Mouse (Mus musculus) neural tube, embryonic 15.5 days (tissue): ENCODE data around the gene Slc24a5. TPM values are rescaled to one million over a fixed set of nuclear protein-coding genes. Genes with fewer than 3 reads are reported as not detected.

ENCODE experiments used
- ATAC-seq: fragments of 200-750 bp; cut with Nextera tagmentation; 2 replicates; pipeline ENCODE4 v1.8.0; 2017; ENCODE audit warnings: mild to moderate bottlenecking, moderate TSS enrichment, moderate library complexity; ENCODE audit not compliant: low FRiP score
- H3K27ac ChIP-seq: fragments of 300-500 bp; sonication (generic); replicated peaks from 2 replicates; pipeline ENCODE4 v1.5.1; 2015; ENCODE audit warnings: mild to moderate bottlenecking, inconsistent platforms
- H3K27me3 ChIP-seq: fragments of 300-500 bp; sonication (generic); replicated peaks from 2 replicates; pipeline ENCODE4 v1.6.1; 2015; ENCODE audit warnings: inconsistent platforms
- H3K36me3 ChIP-seq: fragments of 300-500 bp; sonication (generic); 2 replicates; pipeline ENCODE4 v1.6.1; 2015; ENCODE audit warnings: inconsistent platforms
- H3K4me1 ChIP-seq: fragments of 300-500 bp; sonication (generic); 2 replicates; pipeline ENCODE4 v1.6.1; 2015; ENCODE audit warnings: inconsistent platforms
- H3K4me2 ChIP-seq: fragments of 300-500 bp; sonication (generic); 2 replicates; pipeline ENCODE4 v1.6.1; 2015; ENCODE audit warnings: inconsistent platforms, mild to moderate bottlenecking, moderate library complexity
- H3K4me3 ChIP-seq: fragments of 300-500 bp; sonication (generic); replicated peaks from 2 replicates; pipeline ENCODE4 v1.5.1; 2015; ENCODE audit warnings: mild to moderate bottlenecking, inconsistent platforms
- H3K9ac ChIP-seq: fragments of 300-500 bp; sonication (generic); replicated peaks from 2 replicates; pipeline ENCODE4 v1.6.1; 2015; ENCODE audit warnings: mild to moderate bottlenecking, inconsistent platforms
- H3K9me3 ChIP-seq: fragments of 300-500 bp; sonication (generic); replicated peaks from 2 replicates; pipeline ENCODE4 v1.6.1; 2016; ENCODE audit warnings: inconsistent platforms
- WGBS: fragments of 180-500 bp; shearing (Covaris S2); methylation state at CpG from one replicate; pipeline ENCODE4 v1.1.7; 2015; ENCODE audit warnings: mixed read lengths; 5-methylcytosine and 5-hydroxymethylcytosine counted together
- polyA plus RNA-seq: library from polyadenylated mRNA; unstranded; fragments of >200 nt; fragmentation: Nextera tagmentation; extraction: Ambion mirVana; gene quantifications from 2 replicates; pipeline ENCODE4 v1.2.1, GENCODE M21; 2015

The Slc24a5 gene
- polyA plus RNA-seq = 2.7 and 5.0 TPM in 2 replicates

DNA sequence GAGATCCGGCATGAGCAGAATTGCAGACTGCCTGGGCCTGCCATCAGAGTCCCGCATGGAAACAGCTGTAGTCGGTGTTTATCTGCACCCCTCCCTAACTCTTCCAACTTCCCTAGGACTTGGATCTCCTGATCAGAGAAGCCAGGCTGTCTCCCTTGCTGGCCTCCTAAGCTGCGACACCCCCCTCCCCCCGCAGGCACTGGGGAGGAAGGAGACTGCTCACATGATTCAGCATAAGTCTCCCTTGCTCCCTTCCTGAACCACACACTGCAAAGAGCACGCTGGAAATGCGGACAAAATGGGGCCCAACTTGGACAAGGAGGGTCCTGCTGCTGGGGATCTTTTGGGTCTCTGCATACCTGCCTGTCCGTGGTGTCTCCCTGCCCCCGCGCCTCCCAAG, at the start of gene Slc24a5:
TSS of gene Slc24a5 (plus strand) at position 231 of the 400 bp plus-strand sequence.
- no peaks in the 10 kb centered on the region for H3K36me3 ChIP-seq
- H3K9ac ChIP-seq = no peak within 1 kb of the TSS
- no peak within 1 kb of the TSS for H3K27ac ChIP-seq
- no peaks in the 10 kb centered on the region for H3K4me1 ChIP-seq
- H3K9me3 ChIP-seq = no peaks in the 10 kb centered on the region
- H3K27me3 ChIP-seq = no peaks in the 10 kb centered on the region
- H3K4me3 ChIP-seq = no peak within 1 kb of the TSS
- ATAC-seq = no peak
- no peak within 1 kb of the TSS for H3K4me2 ChIP-seq
- 76% methylated on average over 10 of the region's 10 CpGs for WGBS

GRCm38 (mm10) chr2:125024386-125024785, 43.5 kb upstream of the Slc24a5 start:
- H3K4me2 ChIP-seq = no peak overlapping the region
- no peaks in the 10 kb centered on the region for H3K36me3 ChIP-seq
- H3K27me3 ChIP-seq = no peaks in the 10 kb centered on the region
- H3K4me3 ChIP-seq = no peak overlapping the region
- no peak overlapping the region; the same call in 1 of the 2 replicates for H3K27ac ChIP-seq
- no peaks in the 10 kb centered on the region for H3K4me1 ChIP-seq
- no peak overlapping the region for H3K9ac ChIP-seq
- ATAC-seq = no peak
- no peaks in the 10 kb centered on the region for H3K9me3 ChIP-seq
- WGBS = 55% methylated on average over 5 of the region's 5 CpGs

- WGBS = 78% methylated on average over 14 of the region's 14 CpGs
- Histone ChIP-seq H3K4me1 (peaks cover 4% of the 10 kb centered on the region; the same call in 1 of the 2 replicates), H3K9me3 (no peaks in the 10 kb centered on the region), H3K9ac (no peak overlapping the region), H3K36me3 (no peaks in the 10 kb centered on the region), H3K4me2 (no peak overlapping the region), H3K27me3 (no peaks in the 10 kb centered on the region), H3K27ac (no peak overlapping the region), H3K4me3 (no peak overlapping the region)
- no peak for ATAC-seq
These were observed 41.4 kb upstream of the Slc24a5 start for GRCm38 (mm10) chr2:125026358-125027000.

DNA sequence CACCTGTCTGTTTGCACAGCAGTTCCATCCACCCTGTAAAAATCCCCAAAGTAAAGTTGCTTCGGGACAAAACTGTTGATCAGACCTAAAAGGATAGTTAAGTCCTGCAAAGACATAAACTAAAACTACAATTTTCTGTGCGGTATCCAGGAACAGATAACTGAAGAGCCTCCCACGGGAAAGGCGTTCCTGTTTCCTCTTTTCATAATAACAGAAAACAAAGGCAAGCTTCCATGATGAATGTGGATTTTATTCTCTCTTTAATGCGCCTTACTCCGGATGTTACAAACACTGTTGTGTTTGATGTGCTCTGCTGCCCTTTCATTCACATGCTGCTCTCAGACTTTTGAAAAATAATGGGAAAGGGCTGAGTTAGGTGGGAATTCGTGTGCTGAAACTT, 37.3 kb upstream of the Slc24a5 start:
- ATAC-seq = no peak
- no peak overlapping the region for H3K4me2 ChIP-seq
- H3K27ac ChIP-seq = no peak overlapping the region
- 71% methylated on average over 7 of the region's 7 CpGs for WGBS
- no peaks in the 10 kb centered on the region for H3K9me3 ChIP-seq
- no peaks in the 10 kb centered on the region for H3K36me3 ChIP-seq
- H3K9ac ChIP-seq = no peak overlapping the region
- peaks cover 14% of the 10 kb centered on the region for H3K4me1 ChIP-seq
- no peaks in the 10 kb centered on the region for H3K27me3 ChIP-seq
- H3K4me3 ChIP-seq = no peak overlapping the region

GRCm38 (mm10) chr2:125031111-125031510, 36.8 kb upstream of the Slc24a5 start:
- H3K9me3 ChIP-seq = no peaks in the 10 kb centered on the region
- H3K36me3 ChIP-seq = no peaks in the 10 kb centered on the region
- H3K27ac ChIP-seq = no peak overlapping the region
- no peak for ATAC-seq
- no peak overlapping the region for H3K4me2 ChIP-seq
- no peak overlapping the region for H3K9ac ChIP-seq
- 65% methylated on average over 8 of the region's 8 CpGs for WGBS
- no peak overlapping the region for H3K4me3 ChIP-seq
- H3K4me1 ChIP-seq = peaks cover 14% of the 10 kb centered on the region
- H3K27me3 ChIP-seq = no peaks in the 10 kb centered on the region

DNA sequence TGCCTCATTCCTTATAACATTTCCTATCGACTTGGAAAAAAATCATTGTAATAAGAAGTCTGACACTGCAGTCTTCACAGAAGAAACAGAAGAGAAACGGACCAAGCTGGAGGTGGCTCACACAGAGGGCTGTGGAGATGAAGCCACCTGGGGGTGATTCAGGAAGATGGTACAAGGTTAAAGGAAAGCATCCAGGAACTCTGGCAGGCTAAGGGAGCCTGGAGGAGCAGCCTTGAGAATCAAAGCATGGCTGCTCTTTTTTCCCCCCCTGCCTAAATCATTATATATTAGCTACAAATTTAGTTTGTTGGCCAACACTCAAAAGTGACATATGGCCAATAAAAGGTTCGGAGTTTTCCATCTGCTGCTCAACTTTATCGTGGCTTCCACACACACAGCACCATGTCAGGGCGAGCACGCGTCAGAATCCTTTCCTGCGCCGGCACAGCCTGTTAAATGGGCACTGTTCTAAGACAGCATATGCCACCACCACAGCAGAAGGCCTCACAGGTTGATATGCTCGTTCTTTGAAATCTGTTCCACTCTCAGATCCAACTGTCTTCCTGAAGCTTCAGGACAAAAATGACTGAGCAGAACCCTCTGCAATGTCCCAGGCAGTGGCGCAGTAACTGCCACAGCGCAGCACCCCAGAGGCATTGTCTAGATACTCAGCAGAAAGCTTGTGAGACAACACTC, 36.2 kb upstream of the Slc24a5 start:
- ATAC-seq = 0 out of 2 replicates have a peak, but pooled peaks have one; percentile 56
- Histone ChIP-seq H3K4me1 (peaks cover 14% of the 10 kb centered on the region), H3K4me3 (no peak overlapping the region), H3K36me3 (no peaks in the 10 kb centered on the region), H3K9me3 (no peaks in the 10 kb centered on the region), H3K27me3 (no peaks in the 10 kb centered on the region), H3K27ac (peak overlapping the region; percentile 69), H3K9ac (no peak overlapping the region), H3K4me2 (no peak overlapping the region)
- 74% methylated on average over 12 of the region's 12 CpGs for WGBS

DNA sequence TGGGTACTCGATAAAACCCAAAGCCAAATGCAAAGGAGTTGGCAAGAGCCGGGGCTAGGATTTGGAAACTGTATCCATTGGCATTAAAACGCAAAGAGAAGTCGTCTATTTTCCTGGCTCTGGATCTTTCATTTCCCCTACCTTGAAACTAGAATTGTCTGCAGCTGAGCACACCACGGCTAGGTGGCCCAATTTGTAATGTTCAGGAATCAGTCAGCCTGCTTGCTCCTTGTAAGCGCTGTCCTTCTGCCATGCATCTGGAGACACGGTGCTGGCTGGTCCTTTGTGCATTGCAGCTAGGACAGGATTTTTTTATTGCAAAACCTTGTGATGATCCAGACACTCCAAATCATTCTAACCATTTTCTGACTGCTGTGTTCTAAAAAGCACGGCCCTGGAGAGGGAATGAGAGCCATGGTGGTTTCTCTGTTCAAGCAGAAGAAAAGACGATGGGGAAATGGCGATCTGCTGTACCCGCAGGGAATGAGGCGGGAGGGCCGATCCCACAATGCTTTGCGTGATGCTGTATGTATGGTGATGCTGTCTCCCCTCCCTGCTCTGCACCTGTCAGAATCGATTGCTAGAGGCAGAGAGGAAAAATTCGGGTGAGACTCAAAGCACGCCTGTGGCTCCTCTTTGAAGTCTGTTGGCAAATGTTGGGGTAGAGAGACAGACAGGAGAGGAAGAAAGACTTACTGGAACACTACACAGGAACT, 35.5 kb upstream of the Slc24a5 start:
- Histone ChIP-seq H3K9me3 (no peaks in the 10 kb centered on the region), H3K27ac (peak overlapping the region; percentile 69), H3K27me3 (no peaks in the 10 kb centered on the region), H3K4me3 (no peak overlapping the region), H3K9ac (no peak overlapping the region), H3K36me3 (no peaks in the 10 kb centered on the region), H3K4me2 (0 out of 2 replicates have a peak overlapping the region, but pooled peaks have one; percentile 0), H3K4me1 (peaks cover 14% of the 10 kb centered on the region)
- whole genome bisulfite sequencing = 70% methylated on average over 17 of the region's 17 CpGs
- peak; percentile 61; the same call in 1 of the 2 replicates for ATAC-seq

DNA sequence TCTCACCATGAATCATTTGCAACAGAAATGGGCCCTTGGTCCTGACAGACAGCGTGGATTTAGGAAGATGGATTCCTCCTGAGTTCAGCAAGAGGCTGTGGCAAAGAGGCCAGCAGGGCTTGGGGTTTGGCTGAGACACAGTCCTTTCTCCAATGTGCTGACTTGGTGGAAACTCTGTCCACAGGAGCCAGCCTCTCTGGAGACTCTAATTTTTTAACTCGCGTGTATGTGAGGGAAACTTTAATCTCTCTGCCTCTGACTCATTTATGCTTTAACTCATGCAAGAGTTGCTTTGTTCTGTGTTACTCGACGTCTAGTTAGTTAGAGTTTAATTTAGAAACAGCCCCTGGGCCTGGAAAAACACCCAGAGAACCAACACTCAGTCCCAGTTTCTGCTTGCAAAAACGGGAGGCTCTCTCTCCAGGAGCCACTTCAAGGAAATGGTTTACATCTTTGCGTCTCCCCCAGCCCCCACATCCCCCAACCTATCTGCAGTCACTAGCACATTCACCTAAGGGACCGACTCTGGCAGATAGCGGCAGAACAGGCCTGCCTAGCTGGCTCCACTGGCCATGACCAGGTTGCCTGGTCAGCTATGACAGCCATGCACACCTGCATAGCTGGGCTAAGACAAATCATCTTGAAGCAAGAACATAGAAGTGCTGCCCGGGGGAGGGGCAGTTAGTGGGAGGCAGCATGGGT, 34.7 kb upstream of the Slc24a5 start:
- 68% methylated on average over 10 of the region's 10 CpGs for WGBS
- no peak overlapping the region for H3K9ac ChIP-seq
- H3K4me1 ChIP-seq = peaks cover 14% of the 10 kb centered on the region
- H3K9me3 ChIP-seq = no peaks in the 10 kb centered on the region
- no peak overlapping the region for H3K4me3 ChIP-seq
- no peak overlapping the region for H3K4me2 ChIP-seq
- no peaks in the 10 kb centered on the region for H3K36me3 ChIP-seq
- H3K27ac ChIP-seq = 0 out of 2 replicates have a peak overlapping the region, but pooled peaks have one; percentile 7
- H3K27me3 ChIP-seq = no peaks in the 10 kb centered on the region
- 0 out of 2 replicates have a peak, but pooled peaks have one; percentile 3 for ATAC-seq

DNA sequence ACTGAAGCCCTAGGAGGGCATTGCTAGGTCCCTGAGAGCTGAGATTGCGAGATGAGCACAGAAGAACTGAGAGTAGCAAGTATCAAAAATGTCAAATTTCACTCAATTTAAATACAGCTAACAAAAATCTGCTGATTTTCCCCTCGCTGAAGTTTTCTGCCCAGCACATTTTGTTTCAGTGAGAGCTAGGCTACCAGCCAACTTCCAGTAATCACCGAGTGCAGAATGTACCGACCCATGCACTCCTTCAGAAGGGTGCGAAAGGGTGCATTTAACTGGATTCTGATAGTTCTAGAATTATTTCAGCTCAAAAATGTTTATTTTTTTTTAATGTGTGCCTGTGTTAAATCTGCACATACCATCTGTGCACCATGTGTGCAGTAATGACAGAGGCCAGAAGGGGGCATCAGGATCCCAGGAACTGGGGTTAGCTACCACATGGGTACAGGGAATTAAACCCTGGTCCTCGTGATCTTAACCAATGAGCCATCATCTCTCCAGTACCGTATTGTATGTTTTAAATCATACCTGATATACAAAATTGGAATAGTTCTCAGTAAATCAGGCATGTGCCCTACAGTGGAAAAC, 12.5 kb upstream of the Slc24a5 start:
- no peaks in the 10 kb centered on the region for H3K9me3 ChIP-seq
- H3K36me3 ChIP-seq = no peaks in the 10 kb centered on the region
- no peak overlapping the region for H3K4me2 ChIP-seq
- H3K4me3 ChIP-seq = no peak overlapping the region
- H3K27me3 ChIP-seq = no peaks in the 10 kb centered on the region
- no peak overlapping the region for H3K27ac ChIP-seq
- no peak for ATAC-seq
- H3K4me1 ChIP-seq = 0 out of 2 replicates have a peak, but pooled peaks cover 4% of the 10 kb centered on the region
- WGBS = 90% methylated on average over 7 of the region's 7 CpGs
- no peak overlapping the region for H3K9ac ChIP-seq

DNA sequence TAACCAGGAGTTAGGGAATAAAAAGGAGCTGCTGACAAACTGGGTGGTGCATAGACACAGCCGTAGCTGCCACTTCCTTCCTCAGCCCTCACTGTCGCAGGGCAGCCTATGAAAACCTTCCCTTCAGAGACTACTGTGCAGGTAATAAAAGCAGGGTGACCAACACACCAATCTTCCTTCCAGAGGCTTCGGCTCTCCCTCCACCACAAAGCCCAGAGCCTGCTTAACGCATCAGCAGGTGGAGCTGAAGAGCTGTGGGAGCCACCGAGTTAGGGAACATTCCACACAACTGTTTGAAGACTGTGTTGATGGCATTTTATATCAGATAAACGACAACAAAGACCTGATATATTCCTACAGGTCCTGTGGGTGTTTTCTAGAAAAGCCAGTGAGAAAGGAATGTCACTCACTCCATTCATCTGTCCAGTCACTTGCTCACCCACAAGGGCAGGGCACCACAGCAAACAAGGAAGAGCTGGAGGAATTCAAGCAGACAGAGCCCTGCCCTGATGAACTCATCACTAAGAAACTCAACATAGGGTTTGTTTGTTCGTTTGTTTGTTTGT, 10.6 kb upstream of the Slc24a5 start:
- no peaks in the 10 kb centered on the region for H3K9me3 ChIP-seq
- H3K4me3 ChIP-seq = no peak overlapping the region
- no peak; the same call in 1 of the 2 replicates for ATAC-seq
- no peak overlapping the region for H3K4me2 ChIP-seq
- WGBS = 33% methylated on average over 7 of the region's 7 CpGs
- H3K27me3 ChIP-seq = no peaks in the 10 kb centered on the region
- H3K36me3 ChIP-seq = no peaks in the 10 kb centered on the region
- no peak overlapping the region for H3K27ac ChIP-seq
- H3K4me1 ChIP-seq = 0 out of 2 replicates have a peak, but pooled peaks cover 4% of the 10 kb centered on the region
- H3K9ac ChIP-seq = no peak overlapping the region

GRCm38 (mm10) chr2:125061451-125061850, 6.5 kb upstream of the Slc24a5 start:
- Histone ChIP-seq H3K4me1 (0 out of 2 replicates have a peak, but pooled peaks cover 4% of the 10 kb centered on the region), H3K4me3 (no peak overlapping the region), H3K4me2 (no peak overlapping the region), H3K9me3 (no peaks in the 10 kb centered on the region), H3K36me3 (no peaks in the 10 kb centered on the region), H3K9ac (no peak overlapping the region), H3K27me3 (no peaks in the 10 kb centered on the region), H3K27ac (no peak overlapping the region)
- WGBS = 94% methylated on average over 7 of the region's 7 CpGs
- ATAC-seq = no peak
